In genomic region chr2:84757026-84757682, GRCm38 (mm10) we compare ENCODE assay signal across 24 mouse cellular contexts. TPM values are rescaled to one million over a fixed set of nuclear protein-coding genes. Genes with fewer than 3 reads are reported as not detected.
DNase-seq lines count a peak whose midpoint lies in the region; ATAC-seq and TF ChIP-seq lines count a peak whose summit lies in the region.
"Had no signal": no experiment of that assay in that cellular context is flagged by ENCODE, and none has a peak within 500 bp of the region (broad histone marks: within the 10 kb centered on the region; RNA-seq: fewer than 3 reads in every experiment).

No protein-coding gene starts in this region.

- H3K4me1 ChIP-seq in liver, embryonic 16.5 days (ENCODE audit: control insufficient read depth, low read depth, low read length): no peaks in the 10 kb centered on the region; the same call in 1 of the 2 replicates
- H3K4me1 ChIP-seq in liver, embryonic 11.5 days (replicated peaks; ENCODE audit: control insufficient read depth, insufficient read depth, low read length): no peaks in the 10 kb centered on the region
- H3K4me1 ChIP-seq in small intestine, adult 2 months (ENCODE audit: control insufficient read depth, insufficient read depth, insufficient read length, low read length): peaks cover 12% of the 10 kb centered on the region; the same call in 1 of the 2 replicates
- no peaks in the 10 kb centered on the region for H3K4me1 ChIP-seq in neural tube, embryonic 15.5 days
- H3K4me1 ChIP-seq: embryonic facial prominence, embryonic 12.5 days; forebrain, embryonic 15.5 days; heart, embryonic 15.5 days; hindbrain, embryonic 15.5 days had no signal

- no peaks in the 10 kb centered on the region for H3K9me3 ChIP-seq in liver, embryonic 16.5 days (replicated peaks; ENCODE audit: control insufficient read depth, low read length)
- no peaks in the 10 kb centered on the region for H3K9me3 ChIP-seq in liver, embryonic 11.5 days (ENCODE audit: control insufficient read depth, low read length)
- no peaks in the 10 kb centered on the region for H3K9me3 ChIP-seq in neural tube, embryonic 15.5 days (replicated peaks)
- H3K9me3 ChIP-seq: embryonic facial prominence, embryonic 12.5 days; forebrain, embryonic 15.5 days; G1E; heart, embryonic 15.5 days; hindbrain, embryonic 15.5 days had no signal

- no peak overlapping the region for H3K4me3 ChIP-seq in liver, embryonic 16.5 days (ENCODE audit: low read depth, low read length)
- H3K4me3 ChIP-seq in liver, embryonic 11.5 days (ENCODE audit: low read depth, low read length): no peak overlapping the region
- no peak overlapping the region for H3K4me3 ChIP-seq in small intestine, adult 2 months (ENCODE audit: low read depth, low read length)
- no peak overlapping the region for H3K4me3 ChIP-seq in neural tube, embryonic 15.5 days (replicated peaks)
- H3K4me3 ChIP-seq: embryonic facial prominence, embryonic 12.5 days; forebrain, embryonic 15.5 days; heart, adult 2 months; heart, embryonic 15.5 days; hindbrain, embryonic 15.5 days had no signal

- no peak overlapping the region for H3K9ac ChIP-seq in liver, embryonic 16.5 days (ENCODE audit: low read depth, low read length)
- no peak overlapping the region for H3K9ac ChIP-seq in liver, embryonic 11.5 days (ENCODE audit: low read depth, low read length)
- H3K9ac ChIP-seq in neural tube, embryonic 15.5 days (replicated peaks): no peak overlapping the region
- H3K9ac ChIP-seq: embryonic facial prominence, embryonic 12.5 days; forebrain, embryonic 15.5 days; heart, embryonic 15.5 days; hindbrain, embryonic 15.5 days had no signal

- H3K27me3 ChIP-seq in liver, embryonic 16.5 days (ENCODE audit: control insufficient read depth, insufficient read depth, low read depth, low read length): no peaks in the 10 kb centered on the region; the same call in 1 of the 2 replicates
- H3K27me3 ChIP-seq in liver, embryonic 11.5 days (replicated peaks; ENCODE audit: control insufficient read depth, insufficient read depth, low read length): no peaks in the 10 kb centered on the region; the same call in 1 of the 2 replicates
- H3K27me3 ChIP-seq in small intestine, adult 2 months (ENCODE audit: control insufficient read depth, insufficient read depth, low read length): no peaks in the 10 kb centered on the region
- H3K27me3 ChIP-seq in neural tube, embryonic 15.5 days (replicated peaks): no peaks in the 10 kb centered on the region
- H3K27me3 ChIP-seq: embryonic facial prominence, embryonic 12.5 days; forebrain, embryonic 15.5 days; heart, embryonic 15.5 days; hindbrain, embryonic 15.5 days had no signal

- TF ChIP-seq POLR2A in small intestine, adult 2 months (IDR thresholded peaks at IDR 0.05; ENCODE audit: low read depth, low read length): no peak

- DNase-seq in liver, embryonic 11.5 days (ENCODE audit: low spot score): no peak
- peak; percentile 57 for DNase-seq in ES-CJ7 (ENCODE audit: low read depth, low spot score)
- DNase-seq in right cerebral cortex, adult 18-20 months: no peak
- DNase-seq in heart, postnatal 25 days (ENCODE audit: low spot score): no peak
- DNase-seq: adrenal gland, adult 2 months; adrenal gland, postnatal 25 days; B cell, adult 2 months; cerebellum, adult 2 months; cerebellum, postnatal 14 days; gastrocnemius, postnatal 10 days; heart, adult 2 months; heart, postnatal 14 days had no signal

- no peak for TF ChIP-seq CTCF in small intestine, adult 2 months (IDR thresholded peaks at IDR 0.05; ENCODE audit: extremely low read depth, insufficient read length, insufficient replicate concordance, low read depth, low read length)

- intact Hi-C loops in heart, postnatal 25 days (cut with DNase I): loop anchor here (2.0 kb wide), 1 partner anchor 16 kb away; no protein-coding TSS in a partner anchor

- H3K36me3 ChIP-seq in liver, embryonic 16.5 days (ENCODE audit: control insufficient read depth, insufficient read depth): no peaks in the 10 kb centered on the region
- no peaks in the 10 kb centered on the region for H3K36me3 ChIP-seq in liver, embryonic 11.5 days (ENCODE audit: control insufficient read depth, insufficient read depth, low read length)
- no peaks in the 10 kb centered on the region for H3K36me3 ChIP-seq in small intestine, adult 2 months (ENCODE audit: control insufficient read depth, insufficient read depth, low read length)
- no peaks in the 10 kb centered on the region for H3K36me3 ChIP-seq in neural tube, embryonic 15.5 days
- H3K36me3 ChIP-seq: embryonic facial prominence, embryonic 12.5 days; forebrain, embryonic 15.5 days; G1E; heart, embryonic 15.5 days; hindbrain, embryonic 15.5 days had no signal

- H3K27ac ChIP-seq in liver, embryonic 16.5 days (ENCODE audit: low read length): 0 out of 2 replicates have a peak overlapping the region, but pooled peaks have one; percentile 17
- no peak overlapping the region for H3K27ac ChIP-seq in liver, embryonic 11.5 days (ENCODE audit: low read depth, low read length)
- 0 out of 2 replicates have a peak overlapping the region, but pooled peaks have one; percentile 28 for H3K27ac ChIP-seq in small intestine, adult 2 months (ENCODE audit: insufficient read depth, low read depth, low read length)
- H3K27ac ChIP-seq in neural tube, embryonic 15.5 days (replicated peaks): no peak overlapping the region
- H3K27ac ChIP-seq: embryonic facial prominence, embryonic 12.5 days; forebrain, embryonic 15.5 days; heart, adult 2 months; heart, embryonic 15.5 days; hindbrain, embryonic 15.5 days had no signal

- WGBS in liver, embryonic 16.5 days (ENCODE audit: insufficient replicate concordance): 58% methylated on average over 7 of the region's 7 CpGs
- WGBS in liver, embryonic 11.5 days: 60% methylated on average over 7 of the region's 7 CpGs
- WGBS in small intestine, adult 2 months: 74% methylated on average over 7 of the region's 7 CpGs
- WGBS in neural tube, embryonic 15.5 days: 60% methylated on average over 7 of the region's 7 CpGs

- H3K4me2 ChIP-seq in liver, embryonic 16.5 days (ENCODE audit: low read depth, low read length): no peak overlapping the region
- H3K4me2 ChIP-seq in liver, embryonic 11.5 days: no peak overlapping the region
- H3K4me2 ChIP-seq in neural tube, embryonic 15.5 days: no peak overlapping the region
- H3K4me2 ChIP-seq: embryonic facial prominence, embryonic 12.5 days; forebrain, embryonic 15.5 days; heart, embryonic 11.5 days; heart, embryonic 15.5 days; hindbrain, embryonic 15.5 days had no signal

- ATAC-seq in liver, embryonic 16.5 days (ENCODE audit: low read depth): no peak
- ATAC-seq in liver, embryonic 11.5 days (replicated peaks; ENCODE audit: low FRiP score): no peak
- ATAC-seq in common myeloid progenitor, adult 5-6 weeks (replicated peaks; ENCODE audit: low read depth, poor library complexity, severe bottlenecking): peak; percentile 74
- no peak for ATAC-seq in neural tube, embryonic 15.5 days (ENCODE audit: low FRiP score)
- ATAC-seq: activated CD4-positive, CD25-positive, alpha-beta regulatory T cell, adult 4 months; forebrain, embryonic 15.5 days; inflammation-experienced regulatory T-cells, adult 6 months had no signal

RNA-seq across cellular contexts. Expression of gene Gm19426, which starts 13.7 kb away (rescaled TPM):
- 0.89 and 0.95 TPM in 2 replicates for polyA plus RNA-seq in liver, embryonic 16.5 days (2015; fragmentation: Nextera tagmentation; extraction: Ambion mirVana)
- 2.9 and 3.3 TPM in 2 replicates for polyA plus RNA-seq in liver, embryonic 11.5 days (2014; fragmentation: Nextera tagmentation; extraction: Ambion mirVana)
- total RNA-seq in common myeloid progenitor, adult 5-6 weeks (2017): 2.8 TPM in 1 of 2 replicates, not detected in the other
- polyA plus RNA-seq in small intestine, adult 2 months (2012; rRNA removed): 0.18 and 0.25 TPM in 2 replicates
- 5.0 and 5.9 TPM in 2 replicates for polyA plus RNA-seq in neural tube, embryonic 15.5 days (2015; fragmentation: Nextera tagmentation; extraction: Ambion mirVana)
- 1 to 10 TPM; 1.8 to 1.9 TPM for total RNA-seq in heart, postnatal 25 days (2021)
- total RNA-seq: G1E had no signal
- polyA plus RNA-seq: activated CD4-positive, CD25-positive, alpha-beta regulatory T cell, adult 4 months; G1E; inflammation-experienced regulatory T-cells, adult 6 months had no signal

RNA-seq across cellular contexts. Expression of gene Serping1, which starts 18.1 kb away (rescaled TPM):
- 119 and 133 TPM in 2 replicates for polyA plus RNA-seq in liver, embryonic 16.5 days (2015; fragmentation: Nextera tagmentation; extraction: Ambion mirVana)
- polyA plus RNA-seq in liver, embryonic 11.5 days (2014; fragmentation: Nextera tagmentation; extraction: Ambion mirVana): 38.4 and 43.2 TPM in 2 replicates
- not detected in 2 replicates for total RNA-seq in common myeloid progenitor, adult 5-6 weeks (2017)
- polyA plus RNA-seq in small intestine, adult 2 months (2012; rRNA removed): 66.5 and 97.6 TPM in 2 replicates
- 33.1 and 38.3 TPM in 2 replicates for polyA plus RNA-seq in neural tube, embryonic 15.5 days (2015; fragmentation: Nextera tagmentation; extraction: Ambion mirVana)
- total RNA-seq in heart, postnatal 25 days (2021): 10 to 100 TPM; 68.8 to 75.7 TPM
- total RNA-seq: G1E had no signal
- polyA plus RNA-seq: activated CD4-positive, CD25-positive, alpha-beta regulatory T cell, adult 4 months; G1E had no signal

RNA-seq across cellular contexts. Expression of gene Ypel4, which starts 23.3 kb away (rescaled TPM):
- 69.6 and 79.1 TPM in 2 replicates for polyA plus RNA-seq in liver, embryonic 16.5 days (2015; fragmentation: Nextera tagmentation; extraction: Ambion mirVana)
- polyA plus RNA-seq in liver, embryonic 11.5 days (2014; fragmentation: Nextera tagmentation; extraction: Ambion mirVana): 11.4 and 14.2 TPM in 2 replicates
- total RNA-seq in common myeloid progenitor, adult 5-6 weeks (2017): 0.27 and 1.5 TPM in 2 replicates
- 0.57 and 2.4 TPM in 2 replicates for polyA plus RNA-seq in small intestine, adult 2 months (2012; rRNA removed)
- 15.0 and 16.2 TPM in 2 replicates for polyA plus RNA-seq in neural tube, embryonic 15.5 days (2015; fragmentation: Nextera tagmentation; extraction: Ambion mirVana)
- total RNA-seq in heart, postnatal 25 days (2021): 1 to 10 TPM in 1 of 2 experiments, under 1 TPM in 1; 0.94 to 1.1 TPM

RNA-seq across cellular contexts. Expression of gene Clp1, which starts 30.0 kb away (rescaled TPM):
- polyA plus RNA-seq in liver, embryonic 16.5 days (2015; fragmentation: Nextera tagmentation; extraction: Ambion mirVana): 49.7 and 56.2 TPM in 2 replicates
- polyA plus RNA-seq in liver, embryonic 11.5 days (2014; fragmentation: Nextera tagmentation; extraction: Ambion mirVana): 59.3 and 63.4 TPM in 2 replicates
- 32.5 and 33.7 TPM in 2 replicates for total RNA-seq in common myeloid progenitor, adult 5-6 weeks (2017)
- 4.3 and 11.4 TPM in 2 replicates for polyA plus RNA-seq in small intestine, adult 2 months (2012; rRNA removed)
- polyA plus RNA-seq in neural tube, embryonic 15.5 days (2015; fragmentation: Nextera tagmentation; extraction: Ambion mirVana): 19.7 and 23.8 TPM in 2 replicates
- 1 to 10 TPM; 4.9 TPM for total RNA-seq in heart, postnatal 25 days (2021)

RNA-seq across cellular contexts. Expression of gene Ube2l6, which starts 41.5 kb away (rescaled TPM):
- 486 and 542 TPM in 2 replicates for polyA plus RNA-seq in liver, embryonic 16.5 days (2015; fragmentation: Nextera tagmentation; extraction: Ambion mirVana)
- polyA plus RNA-seq in liver, embryonic 11.5 days (2014; fragmentation: Nextera tagmentation; extraction: Ambion mirVana): 112 and 114 TPM in 2 replicates
- 20.6 and 24.7 TPM in 2 replicates for total RNA-seq in common myeloid progenitor, adult 5-6 weeks (2017)
- polyA plus RNA-seq in small intestine, adult 2 months (2012; rRNA removed): 28.6 and 85.7 TPM in 2 replicates
- polyA plus RNA-seq in neural tube, embryonic 15.5 days (2015; fragmentation: Nextera tagmentation; extraction: Ambion mirVana): 20.1 and 30.9 TPM in 2 replicates
- 10 to 100 TPM; 30.6 to 70.6 TPM for total RNA-seq in heart, postnatal 25 days (2021)

Comparison
In these comparisons a context has a peak if more than half of its experiments do, and no peak if none do; other contexts are left out.
1. H3K27ac ChIP-seq: peak in liver, embryonic 16.5 days (single experiment) and small intestine, adult 2 months (single experiment); none in liver, embryonic 11.5 days (single experiment) and neural tube, embryonic 15.5 days (single experiment).